Mouse (Mus musculus) brain, embryonic 14.5 days (tissue): ENCODE data around the gene Gad1.

Experiments
- CTCF ChIP-seq: fragments of 200-500 bp; IDR thresholded peaks from 2 replicates; pipeline ENCODE4 v1.5.1; 2012; ENCODE audit warnings: inconsistent platforms, mild to moderate bottlenecking, moderate library complexity, borderline replicate concordance; ENCODE audit not compliant: insufficient read depth, insufficient read length; ENCODE audit errors: extremely low read depth
- POLR2A ChIP-seq: fragments of 200-500 bp; IDR thresholded peaks from 2 replicates; pipeline ENCODE4 v1.6.1; 2012; ENCODE audit warnings: mild to moderate bottlenecking, inconsistent platforms, borderline replicate concordance; ENCODE audit not compliant: poor library complexity, insufficient read depth, insufficient read length, severe bottlenecking; ENCODE audit errors: extremely low read depth

DNA sequence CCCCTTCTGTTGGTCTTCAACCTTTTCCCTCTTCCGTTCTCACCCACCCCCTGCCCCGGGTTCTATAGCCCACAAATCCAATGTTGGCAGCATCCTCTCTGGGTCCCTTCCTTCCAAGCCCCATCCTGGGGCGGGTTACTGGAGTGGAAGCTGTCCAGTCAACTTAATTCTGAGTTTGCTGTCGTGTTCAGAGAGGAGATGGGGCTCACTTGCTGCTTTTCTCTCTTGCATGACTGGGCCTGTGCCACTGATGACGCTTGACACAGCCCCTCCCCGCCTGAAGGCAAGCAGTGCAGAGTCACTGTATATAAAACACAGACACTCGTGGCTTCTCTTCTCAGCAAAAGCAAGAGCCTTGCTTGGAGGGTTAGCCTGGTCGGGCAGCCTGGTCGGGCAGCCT is 19.4 kb downstream of the Gad1 start:
- no peak for TF ChIP-seq CTCF
- no peak for TF ChIP-seq POLR2A
